Mouse (Mus musculus): ENCODE data around the gene Parl.

Gene Parl

DNA sequence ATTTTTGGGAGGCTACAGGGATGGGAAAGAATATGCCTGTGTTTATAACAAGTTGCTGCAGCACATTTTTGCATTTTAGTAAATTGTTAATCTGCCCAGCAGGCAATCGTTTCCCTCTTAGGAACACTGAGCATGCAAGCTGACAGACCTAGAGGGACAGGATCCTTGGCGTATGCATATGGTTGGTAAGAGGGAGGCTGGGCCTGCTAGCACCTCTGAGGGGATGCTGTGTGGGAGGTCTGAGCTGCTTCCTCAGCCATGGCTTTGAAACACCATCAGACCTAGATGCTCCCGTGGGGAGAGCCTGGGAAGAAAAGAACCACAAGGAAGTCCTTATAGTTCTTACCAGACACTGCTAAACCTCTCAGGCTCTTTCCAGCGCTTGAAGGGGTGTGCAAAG, 67.8 kb downstream of the Parl start:
- DNase-seq = no peak

Data from thymus, postnatal 36 days (tissue).